Mouse (Mus musculus) left cerebral cortex, adult 2 months (tissue): ENCODE data around the gene Pnma5. TPM values are rescaled to one million over a fixed set of nuclear protein-coding genes. Genes with fewer than 3 reads are reported as not detected.

Experiments
- DNase-seq, 2 experiments: peaks; one replicate each; pipeline ENCODE4 v3.0.0; 2021 to 2022; ENCODE audit warnings: low spot score in 2 of 2, mixed read lengths in 1 of 2; ENCODE audit errors: extremely low spot score in 1 of 2
- H3K27ac ChIP-seq: fragments of 200-600 bp; 2 replicates; pipeline ENCODE4 v1.8.1; 2022
- H3K4me3 ChIP-seq: fragments of 200-600 bp; 2 replicates; pipeline ENCODE4 v1.8.1; 2022
- CTCF ChIP-seq: fragments of 200-600 bp; IDR thresholded peaks from 2 replicates; pipeline ENCODE4 v1.8.1; 2022; ENCODE audit warnings: antibody characterized with exemption, mild to moderate bottlenecking, moderate library complexity
- intact Hi-C: fragments of 180-260 bp; cut with DNase I; formaldehyde crosslinking; loops from one replicate; pipeline ENCODE4 v1.15.1; 2025
- microRNA-seq, 2 experiments: library from miRNA; unstranded; fragments of <30 nt; microRNA quantifications; one replicate each; pipeline ENCODE4 v1.2.0; 2021
- total RNA-seq, 2 experiments: library from RNA; stranded (reverse); gene quantifications; 2 replicates each; pipeline ENCODE4 v1.2.3; 2021

Pnma5 gene
- total RNA-seq, 2 experiments from 2014 or later = 0.21 to 0.25 TPM

DNA sequence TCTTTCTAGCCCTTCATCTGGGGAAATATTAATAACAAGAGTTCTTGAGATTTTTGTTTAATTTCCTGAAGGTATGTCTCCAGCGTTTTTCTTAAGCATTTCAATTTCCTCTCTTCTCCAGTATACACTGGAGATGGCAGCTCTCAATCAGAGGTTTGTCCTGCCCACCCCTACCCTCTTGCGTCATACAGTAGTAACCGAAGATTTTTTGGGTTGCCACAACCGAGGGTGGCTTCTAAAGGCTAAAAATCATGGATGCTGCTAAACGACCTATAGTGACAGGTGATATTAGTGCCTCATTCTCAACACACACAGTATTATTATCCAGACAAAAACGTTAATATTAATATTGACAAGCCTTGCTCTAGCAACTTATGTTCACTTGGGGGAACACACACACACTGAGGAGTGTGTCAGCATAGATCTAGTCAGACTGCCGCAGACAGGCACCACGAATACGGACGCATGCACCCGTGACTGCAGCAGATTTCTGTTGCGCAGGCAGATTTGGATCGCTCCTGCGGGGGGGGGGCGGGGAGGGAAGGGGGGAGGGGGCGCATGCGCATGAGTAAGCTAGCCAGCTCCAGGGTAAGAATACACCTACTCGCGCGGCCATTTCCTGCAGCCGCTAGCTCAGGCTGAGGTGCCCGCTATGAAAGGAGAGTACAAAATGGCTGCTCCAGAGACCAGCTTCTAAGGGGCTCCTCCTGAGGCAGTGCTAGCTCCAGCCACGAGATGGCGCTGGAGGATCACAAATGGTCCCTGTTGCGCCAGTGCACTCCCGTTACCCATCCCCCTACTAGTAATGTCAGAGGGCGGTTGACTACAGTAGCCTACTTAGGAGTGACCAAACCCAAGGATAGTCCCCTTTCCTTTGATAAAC lies 29.1 kb downstream of the Pnma5 start:
- peak; percentile 91 to 92 for DNase-seq
- peak; percentile 83 for TF ChIP-seq CTCF
- intact Hi-C loops = loop anchor here (5.0 kb wide), 1 partner anchor 684 kb away; no protein-coding TSS in a partner anchor
- H3K4me3 ChIP-seq = peak overlapping the region; percentile 18; the same call in 1 of the 2 replicates
- H3K27ac ChIP-seq = peak overlapping the region; percentile 91

DNA sequence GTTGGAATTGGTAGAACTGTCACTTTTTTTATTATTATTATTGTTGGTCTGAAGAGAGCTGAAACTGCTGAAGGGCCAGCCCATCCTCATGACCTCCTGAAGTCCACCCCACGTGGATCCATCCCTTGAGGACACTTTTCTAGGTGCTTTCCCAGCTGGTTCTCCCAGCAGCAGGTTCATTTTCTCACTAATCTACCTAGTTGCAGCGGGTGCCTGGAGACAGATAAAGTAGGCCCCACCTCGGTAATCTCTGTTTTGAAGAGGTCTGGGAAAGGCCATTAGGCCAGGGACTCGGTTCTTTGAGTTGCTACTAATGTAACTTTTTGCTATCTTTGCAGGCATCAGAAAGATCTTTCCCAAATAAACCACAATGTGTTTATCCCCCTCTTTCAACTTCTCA lies 31.2 kb downstream of the Pnma5 start:
- H3K27ac ChIP-seq = no peak overlapping the region
- no peak overlapping the region for H3K4me3 ChIP-seq
- intact Hi-C loops = loop anchor here (5.0 kb wide), 1 partner anchor 687 kb away; no protein-coding TSS in a partner anchor
- no peak for TF ChIP-seq CTCF
- no peak for DNase-seq

DNA sequence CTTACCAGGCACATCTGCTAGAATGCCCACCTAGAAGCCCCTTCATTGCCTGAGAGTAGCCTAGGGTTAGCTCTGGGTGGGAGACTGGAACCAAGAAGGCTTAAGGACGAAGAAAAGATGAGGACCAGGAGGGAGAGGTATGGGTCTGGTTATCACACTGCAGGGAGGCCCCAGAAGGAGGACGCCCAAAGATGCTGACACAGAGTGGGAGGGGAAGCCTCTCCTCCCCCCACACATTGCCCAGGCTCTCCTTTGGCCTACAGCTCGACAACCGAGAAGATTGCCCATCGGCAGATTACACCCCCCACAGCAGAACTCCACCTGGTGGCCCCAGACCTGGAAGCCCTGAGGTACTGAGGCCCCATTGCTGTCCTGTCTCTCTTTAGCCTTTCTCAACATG lies 33.8 kb downstream of the Pnma5 start:
- no peak for DNase-seq
- no peak overlapping the region for H3K27ac ChIP-seq
- intact Hi-C loops = no loop called here
- no peak for TF ChIP-seq CTCF
- no peak overlapping the region for H3K4me3 ChIP-seq

DNA sequence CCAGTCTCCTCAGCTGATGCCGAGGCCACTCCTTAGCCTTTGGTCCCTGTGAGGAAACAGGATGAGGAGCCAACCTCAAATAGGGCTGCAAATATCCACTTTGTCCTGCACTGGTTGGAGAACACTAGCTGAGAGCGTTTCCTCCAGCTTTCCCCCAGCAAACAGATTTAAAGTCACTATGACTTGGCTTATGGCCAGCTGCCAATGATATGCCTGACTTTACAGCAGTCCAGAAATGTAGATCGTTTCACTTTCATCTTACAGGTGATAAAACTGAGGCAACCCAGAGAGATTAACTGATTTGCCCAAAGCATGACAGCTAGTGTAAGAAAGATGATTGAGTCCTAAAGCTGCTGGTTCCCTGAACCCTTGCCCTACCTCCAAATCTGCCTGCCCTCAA lies 41.4 kb downstream of the Pnma5 start:
- TF ChIP-seq CTCF = no peak

DNA sequence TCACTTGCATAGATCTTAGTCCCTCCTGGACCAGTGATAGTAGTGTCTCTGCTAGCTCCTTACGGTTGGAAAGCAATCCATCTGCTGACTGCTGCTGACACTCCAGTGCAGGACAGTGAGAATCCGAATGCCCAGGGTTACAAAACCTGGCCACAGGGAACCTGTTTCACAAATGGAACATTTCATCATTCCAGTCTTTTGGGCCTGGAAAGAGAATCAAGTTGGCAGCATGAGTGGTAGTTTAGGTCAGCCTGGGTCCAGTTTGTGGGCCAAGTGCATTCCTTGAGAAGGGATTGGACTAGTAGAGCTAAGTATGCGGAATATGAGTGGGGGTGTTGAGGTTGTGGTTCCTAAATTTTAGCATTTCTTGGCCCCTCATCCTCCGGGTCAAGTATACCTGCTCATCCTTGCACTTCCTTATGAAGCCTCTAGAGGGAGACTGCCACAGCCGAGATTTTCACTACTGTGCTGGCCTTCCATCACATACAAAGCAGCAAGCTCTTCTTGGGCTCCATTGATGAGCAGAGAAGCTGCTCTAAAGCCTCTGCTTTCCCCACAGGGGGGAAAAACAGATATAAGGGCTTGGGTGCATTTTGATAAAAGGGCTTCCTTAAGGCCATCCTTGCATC lies 44.5 kb downstream of the Pnma5 start:
- DNase-seq = no peak
- TF ChIP-seq CTCF = peak; percentile 53
- intact Hi-C loops = no loop called here
- Histone ChIP-seq H3K4me3 (no peak overlapping the region), H3K27ac (no peak overlapping the region)

More for the DNA sequence above, 41.4 kb downstream of the Pnma5 start:
- Histone ChIP-seq H3K27ac (no peak overlapping the region), H3K4me3 (no peak overlapping the region)
- DNase-seq = no peak
- intact Hi-C loops = no loop called here

DNA sequence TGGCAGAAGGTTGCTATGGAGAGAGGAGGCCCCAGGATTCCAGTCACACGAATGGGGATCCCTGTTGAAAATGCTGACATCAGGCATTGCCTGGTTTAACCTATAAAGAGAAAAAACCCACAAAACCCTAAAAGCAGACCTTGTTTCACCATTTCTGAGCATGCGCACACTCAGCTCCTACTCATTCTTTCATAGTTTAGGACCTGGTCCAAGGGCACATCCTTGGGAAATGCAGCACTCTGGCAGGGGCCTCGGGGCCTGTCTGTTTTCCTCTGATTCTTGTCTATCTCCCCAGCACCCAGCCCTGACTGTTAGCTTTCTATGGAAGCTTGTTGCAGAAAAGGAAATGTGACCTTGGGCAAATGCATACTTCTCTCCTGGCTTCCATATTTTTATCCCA lies 46.3 kb downstream of the Pnma5 start:
- intact Hi-C loops = no loop called here
- DNase-seq = no peak
- Histone ChIP-seq H3K4me3 (no peak overlapping the region), H3K27ac (no peak overlapping the region)
- TF ChIP-seq CTCF = no peak

DNA sequence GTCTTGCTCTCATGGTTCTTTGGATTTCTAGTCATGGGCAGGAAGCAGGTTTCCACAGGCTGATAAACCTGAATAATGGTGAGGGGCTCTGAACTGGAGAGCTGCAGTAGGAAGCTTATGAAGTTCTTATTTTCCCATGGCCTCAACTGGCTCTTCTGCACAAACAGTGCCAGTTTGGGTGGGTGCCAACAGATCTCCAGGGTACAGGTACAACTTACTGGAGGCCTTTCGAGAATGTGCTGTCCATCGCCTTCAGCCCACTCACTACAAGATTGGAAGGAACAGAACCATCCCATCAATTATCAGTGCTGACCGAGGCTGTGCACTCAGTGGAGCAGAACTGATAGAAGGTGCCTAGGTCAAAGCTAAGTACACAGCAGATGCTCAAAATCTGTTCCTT lies 48.5 kb downstream of the Pnma5 start:
- no peak for DNase-seq
- H3K4me3 ChIP-seq = no peak overlapping the region
- H3K27ac ChIP-seq = no peak overlapping the region
- TF ChIP-seq CTCF = no peak
- intact Hi-C loops = no loop called here

DNA sequence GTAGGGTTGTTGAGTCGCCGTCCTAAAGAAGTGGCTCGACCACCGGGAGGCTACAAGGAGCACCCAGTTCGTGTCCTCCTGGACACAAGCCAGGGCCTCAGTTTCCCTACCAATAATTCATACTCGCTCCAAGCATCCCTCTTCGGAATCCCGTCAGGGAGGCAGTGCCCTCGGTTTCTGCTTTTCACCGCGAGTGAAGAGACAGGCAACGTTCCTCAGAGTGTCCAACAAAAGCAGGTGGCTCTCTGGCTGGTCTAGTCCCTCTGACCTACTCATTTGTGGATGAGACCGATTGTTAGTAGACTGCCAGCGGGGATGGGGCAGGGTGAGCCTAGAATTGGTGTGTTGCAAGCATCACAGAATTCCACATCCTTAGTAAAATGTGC lies 49.4 kb downstream of the Pnma5 start:
- H3K4me3 ChIP-seq = peak overlapping the region; percentile 41
- no peak overlapping the region for H3K27ac ChIP-seq
- intact Hi-C loops = no loop called here
- no peak for DNase-seq
- TF ChIP-seq CTCF = no peak

DNA sequence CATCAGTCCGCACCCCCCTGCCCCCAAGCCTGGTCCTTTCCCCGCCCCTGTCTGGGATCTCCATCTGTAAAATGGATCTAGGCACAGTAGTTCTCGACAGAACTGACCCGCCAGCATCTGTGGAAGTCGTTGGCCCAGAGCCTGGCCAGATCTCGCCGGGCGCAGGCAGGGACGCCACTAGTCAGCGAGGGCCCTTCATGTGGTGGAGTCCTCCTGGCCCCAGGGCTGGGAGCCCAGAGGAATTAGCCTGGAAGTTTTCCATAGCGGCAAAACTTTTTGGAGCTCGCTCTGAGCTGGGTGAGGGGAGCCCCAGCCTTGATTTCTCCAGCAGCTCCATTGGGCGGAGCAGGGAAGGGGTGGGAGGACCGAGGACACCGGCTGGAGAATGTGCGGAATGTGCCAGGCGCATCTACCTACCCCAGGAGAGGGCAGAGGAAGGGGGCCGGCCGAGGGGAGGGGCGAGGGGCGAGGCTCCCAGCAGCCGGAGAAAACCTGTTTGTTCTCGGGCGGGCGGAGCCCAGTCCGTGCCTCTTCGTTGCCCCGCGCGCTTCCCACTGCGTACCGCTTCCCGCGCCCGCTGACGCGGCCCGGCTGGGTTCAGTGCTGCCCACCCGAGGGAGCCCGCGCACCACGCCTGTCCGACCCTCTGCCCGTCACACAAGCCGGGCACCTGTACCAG lies 49.9 kb downstream of the Pnma5 start, which contains the start of gene Zfp185:
Zfp185 (plus strand) TSS at position 499 of the 679 bp plus-strand sequence.
- DNase-seq = peak in 1 of 2 experiments; percentile 9
- no peak for TF ChIP-seq CTCF
- intact Hi-C loops = no loop called here
- Histone ChIP-seq H3K27ac (no peak within 1 kb of the TSS), H3K4me3 (peak within 1 kb of the TSS; percentile 41)

DNA sequence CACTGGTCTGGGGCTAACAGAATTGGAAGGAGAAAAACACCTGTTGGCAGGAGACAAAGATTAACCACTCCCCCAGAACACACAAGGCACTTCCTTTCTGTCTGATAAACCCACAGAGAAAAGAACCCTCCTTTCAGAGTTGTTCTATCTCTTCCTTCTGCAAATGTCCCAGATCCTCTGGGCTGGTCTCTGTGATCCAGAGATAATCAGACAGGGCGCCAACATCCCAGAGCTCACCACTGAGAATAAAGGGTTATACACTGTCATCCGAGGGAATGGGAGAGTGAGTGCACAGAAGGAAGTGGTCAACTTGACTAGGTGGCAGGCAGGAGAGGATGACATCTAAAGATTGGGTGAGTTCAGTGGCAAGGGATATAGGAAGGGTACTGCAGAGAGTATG lies 51.3 kb downstream of the Pnma5 start:
- intact Hi-C loops = no loop called here
- TF ChIP-seq CTCF = no peak
- no peak overlapping the region for H3K27ac ChIP-seq
- no peak overlapping the region for H3K4me3 ChIP-seq
- no peak for DNase-seq

Small RNA genes lying within 50 kb of the gene (microRNA-seq; reads per million reads assigned to microRNA genes)
- 0 reads per million in 2 experiments for gene Mir2137

Other genes with a start within 250 kb of the Pnma5 start
- 1 to 10 TPM; 1.1 to 1.9 TPM for gene Gabrq, start 211.9 kb downstream of the Pnma5 start, total RNA-seq
- gene Cetn2, start 118.7 kb downstream of the Pnma5 start, total RNA-seq = 10 to 100 TPM; 51.0 to 52.9 TPM
- 10 to 100 TPM; 20.3 to 23.2 TPM for gene Nsdhl, start 118.5 kb downstream of the Pnma5 start, total RNA-seq
- under 1 TPM; 0.37 to 0.84 TPM for gene Zfp185, start 49.8 kb downstream of the Pnma5 start, total RNA-seq
- 10 to 100 TPM; 14.4 to 16.3 TPM for gene Pnma3, start 27.7 kb upstream of the Pnma5 start, total RNA-seq
- 1 to 10 TPM in 1 of 2 experiments, not detected in 1; 1.0 TPM for gene Xlr4a, start 45.4 kb upstream of the Pnma5 start, total RNA-seq
- gene Xlr3a, start 60.0 kb upstream of the Pnma5 start, total RNA-seq = 1 to 10 TPM; 1.4 to 3.3 TPM
- gene Gm14685, start 79.9 kb upstream of the Pnma5 start, total RNA-seq = 1 to 10 TPM in 1 of 2 experiments, under 1 TPM in 1; 0.93 to 2.7 TPM
- gene Xlr5b, start 111.7 kb upstream of the Pnma5 start, total RNA-seq = not detected
- under 1 TPM in 1 of 2 experiments, not detected in 1; 0.63 TPM for gene DXBay18, start 112.3 kb upstream of the Pnma5 start, total RNA-seq
- gene Spin2d, start 139.9 kb upstream of the Pnma5 start, total RNA-seq = not detected
- gene Xlr3b, start 155.1 kb upstream of the Pnma5 start, total RNA-seq = 1 to 10 TPM in 1 of 2 experiments, under 1 TPM in 1; 0.26 to 8.9 TPM
- gene Xlr4b, start 177.2 kb upstream of the Pnma5 start, total RNA-seq = 1 to 10 TPM in 1 of 2 experiments, not detected in 1; 2.0 TPM
- gene F8a, start 191.2 kb upstream of the Pnma5 start, total RNA-seq = 10 to 100 TPM; 16.3 to 18.6 TPM
- not detected for gene Xlr4c, start 206.0 kb upstream of the Pnma5 start, total RNA-seq
- not detected for gene Xlr3c, start 228.3 kb upstream of the Pnma5 start, total RNA-seq